In genomic region chrX:114903391-114903790, GRCm38 (mm10) we compare ENCODE assay signal across 51 mouse cellular contexts. TPM values are rescaled to one million over a fixed set of nuclear protein-coding genes. Genes with fewer than 3 reads are reported as not detected.
"Had no signal": no experiment of that assay in that cellular context is flagged by ENCODE, and none has a peak within 500 bp of the region (broad histone marks: within the 10 kb centered on the region; RNA-seq: fewer than 3 reads in every experiment).

No protein-coding gene starts in this region.

- H3K36me3 ChIP-seq: heart, embryonic 12.5 days; heart, embryonic 13.5 days; heart, embryonic 15.5 days; hindbrain, embryonic 10.5 days; hindbrain, embryonic 12.5 days; hindbrain, embryonic 13.5 days; hindbrain, embryonic 15.5 days; kidney, embryonic 15.5 days had no signal

- H3K4me2 ChIP-seq: heart, embryonic 11.5 days; heart, embryonic 12.5 days; heart, embryonic 13.5 days; heart, embryonic 15.5 days; hindbrain, embryonic 12.5 days; hindbrain, embryonic 13.5 days; hindbrain, embryonic 14.5 days; hindbrain, embryonic 15.5 days; kidney, embryonic 15.5 days had no signal

- H3K9me3 ChIP-seq: heart, embryonic 12.5 days; heart, embryonic 13.5 days; heart, embryonic 15.5 days; hindbrain, embryonic 10.5 days; hindbrain, embryonic 12.5 days; hindbrain, embryonic 13.5 days; hindbrain, embryonic 15.5 days; kidney, embryonic 15.5 days had no signal

- ATAC-seq: hindbrain, embryonic 16.5 days; hindbrain, postnatal 0 days; inflammation-experienced regulatory T-cells, adult 6 months; intestine, embryonic 16.5 days; intestine, postnatal 0 days had no signal

- H3K9ac ChIP-seq: heart, embryonic 12.5 days; heart, embryonic 13.5 days; heart, embryonic 15.5 days; hindbrain, embryonic 12.5 days; hindbrain, embryonic 13.5 days; hindbrain, embryonic 14.5 days; hindbrain, embryonic 15.5 days; kidney, embryonic 15.5 days had no signal

- H3K27ac ChIP-seq: heart, embryonic 13.5 days; heart, embryonic 15.5 days; hindbrain, embryonic 10.5 days; hindbrain, embryonic 12.5 days; hindbrain, embryonic 13.5 days; hindbrain, embryonic 14.5 days; hindbrain, embryonic 15.5 days; hindbrain, postnatal 0 days; kidney, embryonic 15.5 days; kidney, postnatal 0 days; layer of hippocampus, adult 2 months; left cerebral cortex, adult 2 months had no signal

- H3K4me1 ChIP-seq: heart, embryonic 12.5 days; heart, embryonic 13.5 days; heart, embryonic 15.5 days; hindbrain, embryonic 10.5 days; hindbrain, embryonic 12.5 days; hindbrain, embryonic 13.5 days; hindbrain, embryonic 15.5 days; kidney, embryonic 15.5 days had no signal

- H3K4me3 ChIP-seq: heart, embryonic 12.5 days; heart, embryonic 13.5 days; heart, embryonic 15.5 days; hindbrain, embryonic 10.5 days; hindbrain, embryonic 12.5 days; hindbrain, embryonic 13.5 days; hindbrain, embryonic 15.5 days; kidney, embryonic 15.5 days; layer of hippocampus, adult 2 months; left cerebral cortex, adult 2 months had no signal

- H3K27me3 ChIP-seq: heart, embryonic 12.5 days; heart, embryonic 13.5 days; heart, embryonic 15.5 days; hindbrain, embryonic 12.5 days; hindbrain, embryonic 13.5 days; hindbrain, embryonic 15.5 days; kidney, embryonic 15.5 days had no signal

- DNase-seq: heart, postnatal 10 days; heart, postnatal 14 days; heart, postnatal 36 days; heart, postnatal 4 days; kidney, adult 11 months; kidney, adult 18-20 months; kidney, adult 2 months; kidney, adult 8-10 months; kidney, adult 9 months; kidney, postnatal 10 days; kidney, postnatal 14 days; kidney, postnatal 25 days; kidney, postnatal 36 days; kidney, postnatal 4 days; layer of hippocampus, adult 9-11 months; layer of hippocampus, postnatal 36 days had no signal

RNA-seq across cellular contexts. Expression of gene Ube2dnl1, which starts 1.4 kb away (rescaled TPM):
- total RNA-seq: heart, postnatal 10 days; heart, postnatal 14 days; heart, postnatal 25 days; heart, postnatal 36 days; heart, postnatal 4 days; hematopoietic stem cell, adult 5-6 weeks; hindbrain, postnatal 0 days; layer of hippocampus, adult 18-20 months; layer of hippocampus, adult 2 months; layer of hippocampus, adult 8-10 months; layer of hippocampus, postnatal 10 days; layer of hippocampus, postnatal 14 days; layer of hippocampus, postnatal 25 days; layer of hippocampus, postnatal 36 days; left cerebral cortex, adult 18-20 months; left cerebral cortex, adult 2 months; left cerebral cortex, adult 8-10 months had no signal
- polyA plus RNA-seq: heart, embryonic 11.5 days; heart, embryonic 12.5 days; heart, embryonic 13.5 days; heart, embryonic 14.5 days; heart, embryonic 15.5 days; heart, embryonic 16.5 days; heart, postnatal 0 days; hindbrain, embryonic 10.5 days; hindbrain, embryonic 11.5 days; hindbrain, embryonic 12.5 days; hindbrain, embryonic 13.5 days; hindbrain, embryonic 14.5 days; hindbrain, embryonic 15.5 days; hindbrain, embryonic 16.5 days; hindbrain, postnatal 0 days; inflammation-experienced regulatory T-cells, adult 6 months; intestine, embryonic 14.5 days; intestine, embryonic 16.5 days; intestine, postnatal 0 days; kidney, adult 2 months; kidney, embryonic 14.5 days; kidney, embryonic 15.5 days; kidney, embryonic 16.5 days; kidney, postnatal 0 days; large intestine, adult 2 months had no signal

RNA-seq across cellular contexts. Expression of gene Ube2dnl2, which starts 4.0 kb away (rescaled TPM):
- total RNA-seq: heart, postnatal 10 days; heart, postnatal 14 days; heart, postnatal 25 days; heart, postnatal 36 days; heart, postnatal 4 days; hematopoietic stem cell, adult 5-6 weeks; hindbrain, postnatal 0 days; layer of hippocampus, adult 18-20 months; layer of hippocampus, adult 2 months; layer of hippocampus, adult 8-10 months; layer of hippocampus, postnatal 10 days; layer of hippocampus, postnatal 14 days; layer of hippocampus, postnatal 25 days; layer of hippocampus, postnatal 36 days; left cerebral cortex, adult 18-20 months; left cerebral cortex, adult 2 months; left cerebral cortex, adult 8-10 months had no signal
- polyA plus RNA-seq: heart, embryonic 11.5 days; heart, embryonic 12.5 days; heart, embryonic 13.5 days; heart, embryonic 15.5 days; heart, embryonic 16.5 days; heart, postnatal 0 days; hindbrain, embryonic 10.5 days; hindbrain, embryonic 11.5 days; hindbrain, embryonic 12.5 days; hindbrain, embryonic 13.5 days; hindbrain, embryonic 14.5 days; hindbrain, embryonic 15.5 days; hindbrain, embryonic 16.5 days; hindbrain, postnatal 0 days; inflammation-experienced regulatory T-cells, adult 6 months; intestine, embryonic 14.5 days; intestine, embryonic 16.5 days; intestine, postnatal 0 days; kidney, adult 2 months; kidney, embryonic 14.5 days; kidney, embryonic 15.5 days; kidney, embryonic 16.5 days; kidney, postnatal 0 days; large intestine, adult 2 months had no signal
